Mouse (Mus musculus) embryonic facial prominence, embryonic 14.5 days (tissue): ENCODE results near the gene I830077J02Rik. TPM values are rescaled to one million over a fixed set of nuclear protein-coding genes. Genes with fewer than 3 reads are reported as not detected.

Source experiments
- ATAC-seq: fragments of 200-750 bp; cut with Nextera tagmentation; 2 replicates; pipeline ENCODE4 v1.8.0; 2017; ENCODE audit warnings: low read depth, moderate number of reproducible peaks, moderate TSS enrichment
- DNase-seq: peaks from one replicate; pipeline ENCODE4 v3.0.0-alpha.2; 2015; ENCODE audit warnings: low spot score
- H3K27ac ChIP-seq: fragments of 300-500 bp; sonication (generic); replicated peaks from 2 replicates; pipeline ENCODE4 v1.5.1; 2014; ENCODE audit warnings: low read depth, mild to moderate bottlenecking, low read length, moderate library complexity
- H3K27me3 ChIP-seq: fragments of 300-500 bp; sonication (generic); replicated peaks from 2 replicates; pipeline ENCODE4 v1.6.1; 2014; ENCODE audit warnings: low read length; ENCODE audit not compliant: control insufficient read depth, insufficient read depth
- H3K36me3 ChIP-seq: fragments of 300-500 bp; sonication (generic); 2 replicates; pipeline ENCODE4 v1.6.1; 2014; ENCODE audit warnings: low read length, mixed read lengths; ENCODE audit not compliant: control insufficient read depth, insufficient read depth
- H3K4me1 ChIP-seq: fragments of 300-500 bp; sonication (generic); 2 replicates; pipeline ENCODE4 v1.6.1; 2014; ENCODE audit warnings: antibody characterized with exemption, low read length; ENCODE audit not compliant: control insufficient read depth, insufficient read depth
- H3K4me2 ChIP-seq: fragments of 300-500 bp; sonication (generic); 2 replicates; pipeline ENCODE4 v1.6.1; 2014; ENCODE audit warnings: low read depth, mild to moderate bottlenecking, low read length, moderate library complexity, mixed read lengths
- H3K4me3 ChIP-seq: fragments of 300-500 bp; sonication (generic); 2 replicates; pipeline ENCODE4 v1.5.1; 2014; ENCODE audit warnings: low read depth, mild to moderate bottlenecking, low read length
- H3K9ac ChIP-seq: fragments of 300-500 bp; sonication (generic); 2 replicates; pipeline ENCODE4 v1.6.1; 2014; ENCODE audit warnings: low read depth, mild to moderate bottlenecking, low read length, moderate library complexity, mixed read lengths
- H3K9me3 ChIP-seq: fragments of 300-500 bp; sonication (generic); 2 replicates; pipeline ENCODE4 v1.6.1; 2016; ENCODE audit warnings: low read length; ENCODE audit not compliant: control insufficient read depth
- WGBS: fragments of 180-500 bp; shearing (Covaris S2); extraction: QIAGEN DNeasy Blood & Tissue Kit; methylation state at CpG from one replicate; pipeline ENCODE4 v1.1.7; 2014; 5-methylcytosine and 5-hydroxymethylcytosine counted together
- polyA plus RNA-seq: library from polyadenylated mRNA; unstranded; fragments of >200 nt; fragmentation: Nextera tagmentation; extraction: Ambion mirVana; gene quantifications from 2 replicates; pipeline ENCODE4 v1.2.1, GENCODE M21; 2014

I830077J02Rik gene
- polyA plus RNA-seq, 1 experiment from 2014 or later: 0.70 TPM

GRCm38 (mm10) chr3:105878751-105879150, 53.7 kb downstream of the I830077J02Rik start:
- no peak overlapping the region for H3K4me3 ChIP-seq
- H3K4me2 ChIP-seq: no peak overlapping the region
- 81% methylated on average over 8 of the region's 8 CpGs for WGBS
- no peak for DNase-seq
- H3K4me1 ChIP-seq: no peaks in the 10 kb centered on the region
- H3K9ac ChIP-seq: no peak overlapping the region
- no peaks in the 10 kb centered on the region for H3K9me3 ChIP-seq
- H3K27me3 ChIP-seq: no peaks in the 10 kb centered on the region
- no peaks in the 10 kb centered on the region for H3K36me3 ChIP-seq
- no peak for ATAC-seq
- H3K27ac ChIP-seq: no peak overlapping the region

- Histone ChIP-seq H3K27me3 (no peaks in the 10 kb centered on the region), H3K4me2 (no peak overlapping the region), H3K36me3 (no peaks in the 10 kb centered on the region), H3K27ac (no peak overlapping the region), H3K9me3 (no peaks in the 10 kb centered on the region), H3K4me1 (no peaks in the 10 kb centered on the region), H3K4me3 (no peak overlapping the region), H3K9ac (no peak overlapping the region)
- no peak for DNase-seq
- 82% methylated on average over 2 of the region's 2 CpGs for WGBS
- no peak for ATAC-seq
Measured at GRCm38 (mm10) chr3:105877919-105878318, 54.5 kb downstream of the I830077J02Rik start.

GRCm38 (mm10) chr3:105877252-105877803, 55.1 kb downstream of the I830077J02Rik start:
- Histone ChIP-seq H3K27me3 (no peaks in the 10 kb centered on the region), H3K4me3 (no peak overlapping the region), H3K4me2 (no peak overlapping the region), H3K9ac (no peak overlapping the region), H3K36me3 (no peaks in the 10 kb centered on the region), H3K9me3 (no peaks in the 10 kb centered on the region), H3K27ac (no peak overlapping the region), H3K4me1 (peaks cover under 1% of the 10 kb centered on the region; the same call in 1 of the 2 replicates)
- ATAC-seq (no peak), DNase-seq (no peak)
- 86% methylated on average over 6 of the region's 6 CpGs for WGBS

GRCm38 (mm10) chr3:105876022-105876421, 56.4 kb downstream of the I830077J02Rik start:
- H3K9ac ChIP-seq: no peak overlapping the region
- no peak for ATAC-seq
- no peak overlapping the region for H3K4me2 ChIP-seq
- WGBS: 71% methylated on average over 5 of the region's 5 CpGs
- no peaks in the 10 kb centered on the region for H3K36me3 ChIP-seq
- no peak overlapping the region for H3K4me3 ChIP-seq
- DNase-seq: no peak
- H3K4me1 ChIP-seq: peaks cover 5% of the 10 kb centered on the region; the same call in 1 of the 2 replicates
- H3K9me3 ChIP-seq: no peaks in the 10 kb centered on the region
- H3K27ac ChIP-seq: no peak overlapping the region
- no peaks in the 10 kb centered on the region for H3K27me3 ChIP-seq

Other genes starting within 250 kb of the I830077J02Rik start
- 27.6 and 31.5 TPM in 2 replicates for gene Ddx20, start 245.1 kb downstream of the I830077J02Rik start, polyA plus RNA-seq
- 2.5 and 2.8 TPM in 2 replicates for gene Inka2, start 228.1 kb downstream of the I830077J02Rik start, polyA plus RNA-seq
- gene Rap1a, start 131.3 kb downstream of the I830077J02Rik start, polyA plus RNA-seq: 85.5 and 92.9 TPM in 2 replicates
- gene Adora3, start 61.8 kb downstream of the I830077J02Rik start, polyA plus RNA-seq: 1.4 and 3.0 TPM in 2 replicates
- gene Tmigd3, start 61.8 kb downstream of the I830077J02Rik start, polyA plus RNA-seq: 0.68 and 0.89 TPM in 2 replicates
- gene Wdr77, start 26.7 kb upstream of the I830077J02Rik start, polyA plus RNA-seq: 100 and 117 TPM in 2 replicates
- 468 and 483 TPM in 2 replicates for gene Atp5f1, start 27.4 kb upstream of the I830077J02Rik start, polyA plus RNA-seq
- 0.75 and 1.2 TPM in 2 replicates for gene Ovgp1, start 41.0 kb upstream of the I830077J02Rik start, polyA plus RNA-seq
- 5.2 and 13.1 TPM in 2 replicates for gene Pifo, start 82.0 kb upstream of the I830077J02Rik start, polyA plus RNA-seq
- gene Chil5, start 100.2 kb upstream of the I830077J02Rik start, polyA plus RNA-seq: not detected in 2 replicates
- 0.17 and 0.19 TPM in 2 replicates for gene Chia1, start 180.6 kb upstream of the I830077J02Rik start, polyA plus RNA-seq
- gene Chil3, start 234.9 kb upstream of the I830077J02Rik start, polyA plus RNA-seq: 0.11 and 0.22 TPM in 2 replicates